Mouse (Mus musculus): ENCODE measurements around the gene Vcpkmt. TPM values are rescaled to one million over a fixed set of nuclear protein-coding genes. Genes with fewer than 3 reads are reported as not detected.

The Vcpkmt gene
- polyA plus RNA-seq, 2 experiments = 21.3 to 28.2 TPM

- H3K27me3 ChIP-seq (ENCODE audit: control insufficient read depth, insufficient read depth, low read length) = no peaks in the 10 kb centered on the region
- H3K4me3 ChIP-seq (replicated peaks; ENCODE audit: low read length) = peak overlapping the region; percentile 88
- peak overlapping the region; percentile 90; the same call in 1 of the 2 replicates for H3K9ac ChIP-seq (ENCODE audit: low read depth, low read length, severe bottlenecking)
- peaks cover 54% of the 10 kb centered on the region for H3K36me3 ChIP-seq (ENCODE audit: control insufficient read depth, insufficient read depth, low read length)
- no peak for DNase-seq (ENCODE audit: low spot score)
- TF ChIP-seq POLR2A (IDR thresholded peaks at IDR 0.05; ENCODE audit: borderline replicate concordance, extremely low read depth, insufficient read depth, insufficient read length) = no peak
- H3K9me3 ChIP-seq (ENCODE audit: control insufficient read depth, low read length) = no peaks in the 10 kb centered on the region
- peaks cover 12% of the 10 kb centered on the region; the same call in 1 of the 2 replicates for H3K4me1 ChIP-seq (ENCODE audit: control insufficient read depth, insufficient read depth, low read length)
- peak overlapping the region; percentile 62 for H3K4me2 ChIP-seq (replicated peaks; ENCODE audit: low read depth, low read length, severe bottlenecking)
- WGBS = 41% methylated on average over 5 of the region's 5 CpGs
- peak overlapping the region; percentile 6; the same call in 1 of the 2 replicates for H3K27ac ChIP-seq (replicated peaks; ENCODE audit: low read depth, low read length)
- no peak; the same call in 1 of the 2 replicates for ATAC-seq (ENCODE audit: low FRiP score, low read depth)
Measured at GRCm38 (mm10) chr12:69583270-69583629, 422 bp upstream of the Vcpkmt start.

GRCm38 (mm10) chr12:69582216-69582612 lies 614 bp downstream of the Vcpkmt start:
- Histone ChIP-seq H3K36me3 (ENCODE audit: control insufficient read depth, insufficient read depth, low read length) (peaks cover 55% of the 10 kb centered on the region), H3K4me2 (replicated peaks; ENCODE audit: low read depth, low read length, severe bottlenecking) (peak overlapping the region; percentile 62), H3K27me3 (ENCODE audit: control insufficient read depth, insufficient read depth, low read length) (no peaks in the 10 kb centered on the region), H3K9me3 (ENCODE audit: control insufficient read depth, low read length) (no peaks in the 10 kb centered on the region), H3K27ac (replicated peaks; ENCODE audit: low read depth, low read length) (peak overlapping the region; percentile 76), H3K4me1 (ENCODE audit: control insufficient read depth, insufficient read depth, low read length) (peaks cover 12% of the 10 kb centered on the region; the same call in 1 of the 2 replicates), H3K9ac (ENCODE audit: low read depth, low read length, severe bottlenecking) (peak overlapping the region; percentile 90), H3K4me3 (replicated peaks; ENCODE audit: low read length) (peak overlapping the region; percentile 88)
- WGBS = 17% methylated on average over 9 of the region's 9 CpGs
- DNase-seq (ENCODE audit: low spot score) = no peak
- TF ChIP-seq POLR2A (IDR thresholded peaks at IDR 0.05; ENCODE audit: borderline replicate concordance, extremely low read depth, insufficient read depth, insufficient read length) = no peak
- ATAC-seq (ENCODE audit: low FRiP score, low read depth) = no peak

GRCm38 (mm10) chr12:69579623-69580022 lies 3.2 kb downstream of the Vcpkmt start:
- Histone ChIP-seq H3K27ac (replicated peaks; ENCODE audit: low read depth, low read length) (no peak overlapping the region), H3K36me3 (ENCODE audit: control insufficient read depth, insufficient read depth, low read length) (peaks cover 46% of the 10 kb centered on the region), H3K9me3 (ENCODE audit: control insufficient read depth, low read length) (no peaks in the 10 kb centered on the region), H3K9ac (ENCODE audit: low read depth, low read length, severe bottlenecking) (no peak overlapping the region), H3K4me3 (replicated peaks; ENCODE audit: low read length) (no peak overlapping the region), H3K27me3 (ENCODE audit: control insufficient read depth, insufficient read depth, low read length) (no peaks in the 10 kb centered on the region), H3K4me1 (ENCODE audit: control insufficient read depth, insufficient read depth, low read length) (peaks cover 12% of the 10 kb centered on the region; the same call in 1 of the 2 replicates), H3K4me2 (replicated peaks; ENCODE audit: low read depth, low read length, severe bottlenecking) (no peak overlapping the region)
- DNase-seq (ENCODE audit: low spot score) = no peak
- ATAC-seq (ENCODE audit: low FRiP score, low read depth) = no peak
- TF ChIP-seq POLR2A (IDR thresholded peaks at IDR 0.05; ENCODE audit: borderline replicate concordance, extremely low read depth, insufficient read depth, insufficient read length) = no peak
- WGBS = 96% methylated on average over 5 of the region's 5 CpGs

GRCm38 (mm10) chr12:69576120-69576627 lies 6.7 kb downstream of the Vcpkmt start:
- Histone ChIP-seq H3K27ac (replicated peaks; ENCODE audit: low read depth, low read length) (no peak overlapping the region), H3K4me3 (replicated peaks; ENCODE audit: low read length) (no peak overlapping the region), H3K9me3 (ENCODE audit: control insufficient read depth, low read length) (no peaks in the 10 kb centered on the region), H3K4me1 (ENCODE audit: control insufficient read depth, insufficient read depth, low read length) (peaks cover 8% of the 10 kb centered on the region; the same call in 1 of the 2 replicates), H3K9ac (ENCODE audit: low read depth, low read length, severe bottlenecking) (no peak overlapping the region), H3K4me2 (replicated peaks; ENCODE audit: low read depth, low read length, severe bottlenecking) (no peak overlapping the region), H3K27me3 (ENCODE audit: control insufficient read depth, insufficient read depth, low read length) (no peaks in the 10 kb centered on the region), H3K36me3 (ENCODE audit: control insufficient read depth, insufficient read depth, low read length) (peaks cover 42% of the 10 kb centered on the region)
- TF ChIP-seq POLR2A (IDR thresholded peaks at IDR 0.05; ENCODE audit: borderline replicate concordance, extremely low read depth, insufficient read depth, insufficient read length) = no peak
- no peak for ATAC-seq (ENCODE audit: low FRiP score, low read depth)
- WGBS = 78% methylated on average over 9 of the region's 9 CpGs
- DNase-seq (ENCODE audit: low spot score) = no peak

- ATAC-seq (ENCODE audit: low FRiP score, low read depth) (peak; percentile 78), DNase-seq (ENCODE audit: low spot score) (peak; percentile 98)
- TF ChIP-seq POLR2A (IDR thresholded peaks at IDR 0.05; ENCODE audit: borderline replicate concordance, extremely low read depth, insufficient read depth, insufficient read length) = no peak
- Histone ChIP-seq H3K36me3 (ENCODE audit: control insufficient read depth, insufficient read depth, low read length) (peaks cover 29% of the 10 kb centered on the region), H3K4me3 (replicated peaks; ENCODE audit: low read length) (peak overlapping the region; percentile 29), H3K27me3 (ENCODE audit: control insufficient read depth, insufficient read depth, low read length) (no peaks in the 10 kb centered on the region), H3K9me3 (ENCODE audit: control insufficient read depth, low read length) (no peaks in the 10 kb centered on the region), H3K4me2 (replicated peaks; ENCODE audit: low read depth, low read length, severe bottlenecking) (peak overlapping the region; percentile 50), H3K27ac (replicated peaks; ENCODE audit: low read depth, low read length) (peak overlapping the region; percentile 16; the same call in 1 of the 2 replicates), H3K9ac (ENCODE audit: low read depth, low read length, severe bottlenecking) (peak overlapping the region; percentile 22), H3K4me1 (ENCODE audit: control insufficient read depth, insufficient read depth, low read length) (peaks cover 4% of the 10 kb centered on the region; the same call in 1 of the 2 replicates)
- WGBS = 12% methylated on average over 17 of the region's 17 CpGs
Measured at GRCm38 (mm10) chr12:69573916-69574881, 8.6 kb downstream of the Vcpkmt start.
